Mouse (Mus musculus) ES-Bruce4 (cell line): ENCODE measurements around the gene Mov10. TPM values are rescaled to one million over a fixed set of nuclear protein-coding genes. Genes with fewer than 3 reads are reported as not detected.
A peak's percentile ranks its signal among the peaks of the same experiment; 100 is the strongest.
"Not testable (repeated sequence)": the region's sequence is repeated elsewhere in the genome, so short reads cannot be mapped to it uniquely, and the experiment has no call there.

Experiments used
- H3K27ac ChIP-seq: 2 replicates; pipeline ENCODE4 v1.5.1; 2012; ENCODE audit warnings: low read length, inconsistent platforms; ENCODE audit not compliant: insufficient read depth
- H3K27me3 ChIP-seq: 2 replicates; pipeline ENCODE4 v1.6.1; 2012; ENCODE audit warnings: mild to moderate bottlenecking, low read length, inconsistent platforms; ENCODE audit not compliant: control insufficient read depth, poor library complexity, insufficient read depth, severe bottlenecking
- H3K36me3 ChIP-seq: 2 replicates; pipeline ENCODE4 v1.6.1; 2012; ENCODE audit warnings: inconsistent platforms, mild to moderate bottlenecking, low read length, moderate library complexity; ENCODE audit not compliant: control insufficient read depth, poor library complexity, insufficient read depth, severe bottlenecking
- H3K4me1 ChIP-seq: one replicate; pipeline ENCODE4 v1.8.1; 2011; ENCODE audit warnings: low read length; ENCODE audit not compliant: control insufficient read depth, insufficient read depth
- H3K4me3 ChIP-seq: 2 replicates; pipeline ENCODE4 v1.5.1; 2011; ENCODE audit warnings: low read depth, mild to moderate bottlenecking, low read length
- H3K9ac ChIP-seq: 2 replicates; pipeline ENCODE4 v1.6.1; 2012; ENCODE audit warnings: low read depth, mild to moderate bottlenecking, inconsistent platforms; ENCODE audit not compliant: poor library complexity, severe bottlenecking
- H3K9me3 ChIP-seq: replicated peaks from 2 replicates; pipeline ENCODE4 v1.6.1; 2012; ENCODE audit warnings: mild to moderate bottlenecking, low read length, inconsistent platforms; ENCODE audit not compliant: control insufficient read depth, poor library complexity, insufficient read depth, severe bottlenecking
- CTCF ChIP-seq: IDR thresholded peaks from one replicate; pipeline ENCODE4 v1.8.1; 2011; ENCODE audit warnings: low read depth, low read length
- EP300 ChIP-seq: IDR thresholded peaks from 2 replicates; pipeline ENCODE4 v1.6.1; 2011; ENCODE audit warnings: low read depth, low read length; ENCODE audit not compliant: insufficient read depth
- POLR2A ChIP-seq: IDR thresholded peaks from one replicate; pipeline ENCODE4 v1.8.1; 2011; ENCODE audit warnings: low read length; ENCODE audit not compliant: insufficient read depth
- polyA plus RNA-seq: library from polyadenylated mRNA; stranded (reverse); fragments of >200 nt; gene quantifications from 2 replicates; pipeline ENCODE4 v1.2.4, GENCODE M21; 2011; ENCODE audit warnings: low read depth; ENCODE audit not compliant: missing spikeins, insufficient read depth, insufficient read length

Mov10 gene
- polyA plus RNA-seq, result 79.9 and 90.4 TPM in 2 replicates

GRCm38 (mm10) chr3:104817991-104818748 lies at the start of gene Mov10:
Gene Mov10 (minus strand): TSS chr3:104818563.
- Histone ChIP-seq H3K4me3 (peak within 1 kb of the TSS; percentile 72), H3K27ac (peak within 1 kb of the TSS; percentile 64), H3K9ac (peak within 1 kb of the TSS; percentile 91), H3K9me3 (no peaks in the 10 kb centered on the region), H3K36me3 (no peaks in the 10 kb centered on the region; the same call in 1 of the 2 replicates), H3K27me3 (no peaks in the 10 kb centered on the region), H3K4me1 (peaks cover 5% of the 10 kb centered on the region)
- TF ChIP-seq EP300 (0 out of 2 replicates have a peak, but pooled peaks have one; percentile 17), CTCF (no peak), POLR2A (peak; percentile 61)

- H3K4me3 ChIP-seq, H3K27ac ChIP-seq, H3K9ac ChIP-seq, H3K4me1 ChIP-seq, H3K9me3 ChIP-seq, H3K36me3 ChIP-seq, H3K27me3 ChIP-seq: not testable (repeated sequence)
Measured at GRCm38 (mm10) chr3:104866674-104867073, 48.3 kb upstream of the Mov10 start.

- H3K36me3 ChIP-seq, result peaks cover 5% of the 10 kb centered on the region; the same call in 1 of the 2 replicates
- no peaks in the 10 kb centered on the region for H3K4me1 ChIP-seq
- no peaks in the 10 kb centered on the region for H3K9me3 ChIP-seq
- peak overlapping the region; percentile 24 for H3K27ac ChIP-seq
- H3K4me3 ChIP-seq, result peak overlapping the region; percentile 95
- H3K9ac ChIP-seq, result peak overlapping the region; percentile 96
- H3K27me3 ChIP-seq, result no peaks in the 10 kb centered on the region
- TF ChIP-seq CTCF, result no peak
- no peak for TF ChIP-seq EP300
- no peak for TF ChIP-seq POLR2A
Measured at GRCm38 (mm10) chr3:104865341-104865788, 47.0 kb upstream of the Mov10 start.

- no peaks in the 10 kb centered on the region for H3K4me1 ChIP-seq
- H3K9ac ChIP-seq, result peak overlapping the region; percentile 96
- H3K27me3 ChIP-seq, result no peaks in the 10 kb centered on the region
- H3K36me3 ChIP-seq, result 0 out of 2 replicates have a peak, but pooled peaks cover 3% of the 10 kb centered on the region
- TF ChIP-seq POLR2A (peak; percentile 36), CTCF (no peak)
- peak overlapping the region; percentile 63 for H3K27ac ChIP-seq
- H3K9me3 ChIP-seq, result no peaks in the 10 kb centered on the region
- H3K4me3 ChIP-seq, result peak overlapping the region; percentile 95
Measured at GRCm38 (mm10) chr3:104864651-104865340, 46.4 kb upstream of the Mov10 start.

GRCm38 (mm10) chr3:104863786-104864650 lies 45.7 kb upstream of the Mov10 start, which contains the start of the genes St7l and Capza1:
Gene St7l (plus strand): TSS chr3:104864005.
Gene Capza1 (minus strand): TSS chr3:104864505.
- no peak for TF ChIP-seq EP300
- no peak for TF ChIP-seq POLR2A
- TF ChIP-seq CTCF, result no peak
- Histone ChIP-seq H3K4me1 (no peaks in the 10 kb centered on the region), H3K36me3 (peaks cover 2% of the 10 kb centered on the region; the same call in 1 of the 2 replicates), H3K9me3 (no peaks in the 10 kb centered on the region), H3K27ac (peak within 1 kb of the TSS; percentile 71), H3K27me3 (no peaks in the 10 kb centered on the region), H3K9ac (peak within 1 kb of the TSS; percentile 96), H3K4me3 (peak within 1 kb of the TSS; percentile 95)
